ENCODE assay signal across 17 mouse cellular contexts in genomic region chr2:71231951-71232350, GRCm38 (mm10).
"Had no signal": no experiment of that assay in that cellular context is flagged by ENCODE, and none has a peak within 500 bp of the region (broad histone marks: within the 10 kb centered on the region; RNA-seq: fewer than 3 reads in every experiment).

No protein-coding gene starts in this region.

- H3K9me3 ChIP-seq: megakaryocyte, embryonic 14.5 days; midbrain, embryonic 13.5 days; midbrain, embryonic 15.5 days; neural tube, embryonic 12.5 days had no signal

- H3K4me2 ChIP-seq: lung, embryonic 14.5 days; midbrain, embryonic 11.5 days; midbrain, embryonic 13.5 days; midbrain, embryonic 15.5 days; neural tube, embryonic 12.5 days had no signal

- H3K27ac ChIP-seq: midbrain, embryonic 13.5 days; midbrain, embryonic 15.5 days; neural tube, embryonic 12.5 days had no signal

- ATAC-seq: midbrain, embryonic 13.5 days; midbrain, embryonic 15.5 days had no signal

- DNase-seq: lung, adult 18-20 months; lung, embryonic 14.5 days; lung, postnatal 10 days; lung, postnatal 4 days; retina, postnatal 1 day; right cerebral cortex, adult 18-20 months; right cerebral cortex, postnatal 25 days; right cerebral cortex, postnatal 4 days; spleen, adult 18-20 months; thymus, adult 18-20 months; thymus, postnatal 14 days; thymus, postnatal 36 days had no signal

- H3K27me3 ChIP-seq: megakaryocyte, embryonic 14.5 days; midbrain, embryonic 13.5 days; midbrain, embryonic 15.5 days; neural tube, embryonic 12.5 days had no signal

- H3K9ac ChIP-seq: lung, embryonic 14.5 days; midbrain, embryonic 13.5 days; midbrain, embryonic 15.5 days; neural tube, embryonic 12.5 days had no signal

- H3K4me3 ChIP-seq: megakaryocyte, embryonic 14.5 days; midbrain, embryonic 13.5 days; midbrain, embryonic 15.5 days; neural tube, embryonic 12.5 days had no signal

- H3K4me1 ChIP-seq: midbrain, embryonic 15.5 days; neural tube, embryonic 12.5 days had no signal
